Mouse (Mus musculus): ENCODE measurements around the gene Sesn3. TPM values are rescaled to one million over a fixed set of nuclear protein-coding genes. Genes with fewer than 3 reads are reported as not detected.

The Sesn3 gene
- total and polyA plus RNA-seq, 3 experiments: 3.9 to 14.3 (median 4.6) TPM

- Histone ChIP-seq H3K79me2 (replicated peaks; ENCODE audit: control insufficient read depth, extremely low read depth, insufficient read depth, poor library complexity, severe bottlenecking) (no peaks in the 10 kb centered on the region), H3K4me3 (replicated peaks in 1 of 3; ENCODE audit: low read depth in 2 of 3, low read length in 2 of 3, poor library complexity in 1 of 3) (no peak overlapping the region), H3K4me2 (ENCODE audit: insufficient read depth, low read depth, poor library complexity, severe bottlenecking) (no peak overlapping the region), H3K4me1 (ENCODE audit: control insufficient read depth in 1 of 2, insufficient read depth in 2 of 2) (peaks cover 0 to 13% of the 10 kb centered on the region in 2 experiments; a peak in 2 of 4 replicates), H3K36me3 (replicated peaks in 1 of 2; ENCODE audit: control insufficient read depth in 1 of 2, insufficient read depth in 1 of 2, low read length in 1 of 2) (peaks cover 0 to 6% of the 10 kb centered on the region in 2 experiments), H3K27me3 (replicated peaks) (no peaks in the 10 kb centered on the region), H3K9ac (ENCODE audit: insufficient read depth, low read depth) (no peak overlapping the region), H3K9me3 (replicated peaks; ENCODE audit: low read length) (no peaks in the 10 kb centered on the region), H3K27ac (ENCODE audit: insufficient read depth, low read depth) (no peak overlapping the region)
- no peak for DNase-seq (ENCODE audit: extremely low read depth)
- dilution Hi-C loops (cut with MboI; ENCODE audit: extremely low pct_ligation_motif_present, extremely low pct_unique_long_range_greater_than_20kb, low sequenced_read_pairs): no loop called here
- TF ChIP-seq PAX5 (IDR thresholded peaks at IDR 0.05; ENCODE audit: low read length) (no peak), SMC3 (IDR thresholded peaks at IDR 0.05; ENCODE audit: low read depth, low read length) (no peak), MYC (IDR thresholded peaks at IDR 0.05; ENCODE audit: low read depth, low read length) (no peak), ZKSCAN1 (IDR thresholded peaks at IDR 0.05; ENCODE audit: borderline replicate concordance, low read depth, low read length) (no peak), NRF1 (IDR thresholded peaks at IDR 0.05; ENCODE audit: low read depth, low read length) (no peak), UBTF (IDR thresholded peaks at IDR 0.05; ENCODE audit: low read depth, low read length) (no peak), JUN (IDR thresholded peaks at IDR 0.05; ENCODE audit: insufficient read depth, low read depth, low read length) (no peak), GABPA (IDR thresholded peaks at IDR 0.05; ENCODE audit: insufficient replicate concordance, low read depth, low read length) (no peak), EP300 (IDR thresholded peaks at IDR 0.05; ENCODE audit: low read length) (no peak)
- in situ Hi-C loops (cut with MboI; ENCODE audit: low pct_ligation_motif_present, low pct_unique_long_range_greater_than_20kb, low sequenced_read_pairs): no loop called here
Observed at GRCm38 (mm10) chr9:14336901-14337300, 62.0 kb downstream of the Sesn3 start.

GRCm38 (mm10) chr9:14338701-14339100 lies 63.8 kb downstream of the Sesn3 start:
- H3K4me2 ChIP-seq (ENCODE audit: insufficient read depth, low read depth, poor library complexity, severe bottlenecking): no peak overlapping the region
- H3K4me3 ChIP-seq (replicated peaks in 1 of 3; ENCODE audit: low read depth in 2 of 3, low read length in 2 of 3, poor library complexity in 1 of 3): no peak overlapping the region
- DNase-seq (ENCODE audit: extremely low read depth): no peak
- H3K79me2 ChIP-seq (replicated peaks; ENCODE audit: control insufficient read depth, extremely low read depth, insufficient read depth, poor library complexity, severe bottlenecking): no peaks in the 10 kb centered on the region
- TF ChIP-seq EP300 (IDR thresholded peaks at IDR 0.05; ENCODE audit: low read length) (no peak), ZNF384 (IDR thresholded peaks at IDR 0.05; ENCODE audit: low read depth, low read length) (no peak), POLR2A (IDR thresholded peaks at IDR 0.05; ENCODE audit: low read depth, low read length) (no peak), UBTF (IDR thresholded peaks at IDR 0.05; ENCODE audit: low read depth, low read length) (no peak), ZMIZ1 (IDR thresholded peaks at IDR 0.05; ENCODE audit: low read depth, low read length) (no peak), JUND (conservative IDR thresholded peaks at IDR 0.05; ENCODE audit: low read depth, low read length) (no peak), PAX5 (IDR thresholded peaks at IDR 0.05; ENCODE audit: low read length) (no peak), E2F4 (IDR thresholded peaks at IDR 0.05; ENCODE audit: insufficient replicate concordance, low read depth, low read length) (no peak), MEF2A (IDR thresholded peaks at IDR 0.05; ENCODE audit: borderline replicate concordance, low read depth, low read length) (no peak), MYC (IDR thresholded peaks at IDR 0.05; ENCODE audit: low read depth, low read length) (no peak), HCFC1 (IDR thresholded peaks at IDR 0.05; ENCODE audit: low read depth, low read length) (no peak), TBP (conservative IDR thresholded peaks at IDR 0.05; ENCODE audit: low read depth, low read length) (no peak), MAZ (IDR thresholded peaks at IDR 0.05; ENCODE audit: low read depth, low read length) (no peak), ZKSCAN1 (IDR thresholded peaks at IDR 0.05; ENCODE audit: borderline replicate concordance, low read depth, low read length) (no peak), MXI1 (IDR thresholded peaks at IDR 0.05; ENCODE audit: low read depth, low read length) (no peak)
- no peak overlapping the region for H3K9ac ChIP-seq (ENCODE audit: insufficient read depth, low read depth)
- no peaks in the 10 kb centered on the region for H3K27me3 ChIP-seq (replicated peaks)
- peaks cover 0 to 13% of the 10 kb centered on the region in 2 experiments; a peak in 2 of 4 replicates for H3K4me1 ChIP-seq (ENCODE audit: control insufficient read depth in 1 of 2, insufficient read depth in 2 of 2)
- in situ Hi-C loops (cut with MboI; ENCODE audit: low pct_ligation_motif_present, low pct_unique_long_range_greater_than_20kb, low sequenced_read_pairs): no loop called here
- no peaks in the 10 kb centered on the region for H3K9me3 ChIP-seq (replicated peaks; ENCODE audit: low read length)
- dilution Hi-C loops (cut with MboI; ENCODE audit: extremely low pct_ligation_motif_present, extremely low pct_unique_long_range_greater_than_20kb, low sequenced_read_pairs): no loop called here
- H3K36me3 ChIP-seq (replicated peaks in 1 of 2; ENCODE audit: control insufficient read depth in 1 of 2, insufficient read depth in 1 of 2, low read length in 1 of 2): peaks cover 0 to 2% of the 10 kb centered on the region in 2 experiments
- H3K27ac ChIP-seq (ENCODE audit: insufficient read depth, low read depth): no peak overlapping the region

Measured in CH12.LX (cell line).